Mouse (Mus musculus): ENCODE results near the gene T. TPM values are rescaled to one million over a fixed set of nuclear protein-coding genes. Genes with fewer than 3 reads are reported as not detected.
"Not testable (repeated sequence)": the region's sequence is repeated elsewhere in the genome, so short reads cannot be mapped to it uniquely, and the experiment has no call there.

T gene
- 0.22 and 0.27 TPM in 2 replicates for polyA plus RNA-seq (2014; fragmentation: Nextera tagmentation; extraction: Ambion mirVana)

DNA sequence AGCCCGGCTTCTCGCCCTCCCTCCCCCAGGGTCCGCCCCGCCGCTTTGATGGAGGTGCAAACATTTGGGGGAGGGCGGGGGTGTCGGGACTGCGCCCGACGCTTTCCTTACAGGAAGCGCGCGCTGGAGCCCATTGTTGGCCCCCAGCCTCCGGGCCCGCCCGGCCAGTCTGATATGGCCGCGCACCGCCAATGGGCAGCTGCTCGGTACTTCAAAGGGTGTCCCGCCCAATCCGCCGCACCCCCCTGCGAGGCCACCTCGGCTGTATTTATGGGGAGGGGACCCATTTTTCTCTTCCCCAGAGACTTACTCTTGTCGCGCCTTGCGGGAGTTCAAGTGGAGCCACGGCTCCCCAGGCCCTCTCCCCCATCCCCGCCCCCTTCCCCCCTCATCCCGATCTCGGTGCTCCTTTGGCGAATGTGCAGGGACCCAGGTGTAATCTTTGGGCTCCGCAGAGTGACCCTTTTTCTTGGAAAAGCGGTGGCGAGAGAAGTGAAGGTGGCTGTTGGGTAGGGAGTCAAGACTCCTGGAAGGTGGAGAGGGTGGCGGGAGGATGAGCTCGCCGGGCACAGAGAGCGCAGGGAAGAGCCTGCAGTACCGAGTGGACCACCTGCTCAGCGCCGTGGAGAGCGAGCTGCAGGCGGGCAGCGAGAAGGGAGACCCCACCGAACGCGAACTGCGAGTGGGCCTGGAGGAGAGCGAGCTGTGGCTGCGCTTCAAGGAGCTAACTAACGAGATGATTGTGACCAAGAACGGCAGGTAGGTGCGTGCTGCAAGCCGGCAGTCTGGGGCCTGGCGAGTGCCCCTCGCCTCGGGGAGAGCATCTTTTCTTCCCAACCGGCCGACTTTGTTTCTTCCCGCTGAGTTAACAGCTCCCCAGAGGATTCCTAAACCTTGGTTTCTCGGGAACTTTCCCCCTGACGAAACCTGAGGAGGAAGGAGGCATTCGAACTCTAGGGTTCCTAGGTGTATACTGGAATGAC lies at the start of gene T:
T (plus strand) TSS at position 446 of the 983 bp plus-strand sequence.
- peak within 1 kb of the TSS; percentile 37 for H3K4me2 ChIP-seq (replicated peaks)
- no peaks in the 10 kb centered on the region for H3K36me3 ChIP-seq (replicated peaks; ENCODE audit: control insufficient read depth, insufficient read depth)
- no peaks in the 10 kb centered on the region; the same call in 1 of the 2 replicates for H3K4me1 ChIP-seq (replicated peaks; ENCODE audit: control insufficient read depth, insufficient read depth, low read length)
- ATAC-seq (ENCODE audit: low FRiP score), result no peak
- no peak for DNase-seq (ENCODE audit: low spot score)
- H3K9ac ChIP-seq, result no peak within 1 kb of the TSS; the same call in 1 of the 2 replicates
- peaks cover 100% of the 10 kb centered on the region for H3K27me3 ChIP-seq (ENCODE audit: control insufficient read depth, insufficient read depth, low read length)
- H3K4me3 ChIP-seq (replicated peaks; ENCODE audit: low read length), result peak within 1 kb of the TSS; percentile 10
- H3K9me3 ChIP-seq (ENCODE audit: control insufficient read depth, low read length), result no peaks in the 10 kb centered on the region
- no peak within 1 kb of the TSS for H3K27ac ChIP-seq
- under 1% methylated on average over 60 of the region's 65 CpGs for WGBS

DNA sequence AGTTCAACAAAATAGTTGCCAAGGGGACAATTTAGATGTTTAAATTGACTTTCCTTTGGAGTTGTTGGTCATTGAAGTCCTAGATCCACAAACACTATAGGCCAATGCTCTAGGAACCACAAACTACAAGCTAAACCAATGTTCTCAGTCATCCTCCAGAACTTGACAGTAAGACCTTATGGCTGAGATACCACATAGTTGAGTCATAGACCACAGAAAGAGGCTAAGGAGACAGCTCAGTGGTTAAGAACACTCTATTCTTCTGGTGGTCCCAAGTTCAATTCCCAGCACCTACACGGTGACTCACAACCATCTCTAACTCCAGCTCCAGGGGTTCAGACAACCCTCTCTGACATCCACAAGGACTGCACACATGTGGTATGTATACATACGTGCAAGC lies 48.8 kb upstream of the T start:
- DNase-seq (ENCODE audit: low spot score) (no peak), ATAC-seq (ENCODE audit: low FRiP score) (no peak)
- Histone ChIP-seq H3K36me3 (replicated peaks; ENCODE audit: control insufficient read depth, insufficient read depth) (no peaks in the 10 kb centered on the region), H3K4me2 (replicated peaks) (no peak overlapping the region), H3K4me3 (replicated peaks; ENCODE audit: low read length) (no peak overlapping the region), H3K9ac (no peak overlapping the region), H3K27ac (no peak overlapping the region), H3K9me3 (ENCODE audit: control insufficient read depth, low read length) (no peaks in the 10 kb centered on the region), H3K27me3 (ENCODE audit: control insufficient read depth, insufficient read depth, low read length) (peaks cover 32% of the 10 kb centered on the region), H3K4me1 (replicated peaks; ENCODE audit: control insufficient read depth, insufficient read depth, low read length) (peaks cover 8% of the 10 kb centered on the region; the same call in 1 of the 2 replicates)
- 95% methylated on average over 2 of the region's 2 CpGs for WGBS

DNA sequence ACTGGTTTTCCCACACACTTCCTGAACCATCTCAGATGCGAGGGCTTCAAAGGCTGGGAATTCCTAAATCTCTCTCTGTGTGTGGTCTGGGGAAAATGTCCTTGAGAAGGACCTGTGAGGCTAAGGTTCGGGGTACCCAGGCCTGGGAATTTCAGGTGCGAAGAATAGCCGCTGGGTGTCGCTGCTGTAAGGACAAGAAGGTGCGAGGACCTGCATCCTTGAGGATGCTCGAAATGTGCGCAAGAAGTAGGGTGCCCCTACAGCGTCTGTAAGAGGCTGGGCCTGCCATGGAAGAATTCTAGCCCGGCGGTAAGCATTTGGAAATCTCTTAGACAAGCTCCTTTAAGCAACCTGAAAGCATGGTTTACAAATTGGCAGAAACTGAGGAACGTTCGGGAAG lies 45.8 kb upstream of the T start:
- Histone ChIP-seq H3K36me3 (replicated peaks; ENCODE audit: control insufficient read depth, insufficient read depth) (no peaks in the 10 kb centered on the region), H3K9me3 (ENCODE audit: control insufficient read depth, low read length) (no peaks in the 10 kb centered on the region), H3K9ac (peak overlapping the region; percentile 46), H3K27me3 (ENCODE audit: control insufficient read depth, insufficient read depth, low read length) (peaks cover 45% of the 10 kb centered on the region), H3K4me2 (replicated peaks) (peak overlapping the region; percentile 48), H3K27ac (no peak overlapping the region), H3K4me1 (replicated peaks; ENCODE audit: control insufficient read depth, insufficient read depth, low read length) (peaks cover 8% of the 10 kb centered on the region; the same call in 1 of the 2 replicates), H3K4me3 (replicated peaks; ENCODE audit: low read length) (peak overlapping the region; percentile 31)
- WGBS, result 2% methylated on average over 13 of the region's 13 CpGs
- peak; percentile 71 for DNase-seq (ENCODE audit: low spot score)
- no peak for ATAC-seq (ENCODE audit: low FRiP score)

DNA sequence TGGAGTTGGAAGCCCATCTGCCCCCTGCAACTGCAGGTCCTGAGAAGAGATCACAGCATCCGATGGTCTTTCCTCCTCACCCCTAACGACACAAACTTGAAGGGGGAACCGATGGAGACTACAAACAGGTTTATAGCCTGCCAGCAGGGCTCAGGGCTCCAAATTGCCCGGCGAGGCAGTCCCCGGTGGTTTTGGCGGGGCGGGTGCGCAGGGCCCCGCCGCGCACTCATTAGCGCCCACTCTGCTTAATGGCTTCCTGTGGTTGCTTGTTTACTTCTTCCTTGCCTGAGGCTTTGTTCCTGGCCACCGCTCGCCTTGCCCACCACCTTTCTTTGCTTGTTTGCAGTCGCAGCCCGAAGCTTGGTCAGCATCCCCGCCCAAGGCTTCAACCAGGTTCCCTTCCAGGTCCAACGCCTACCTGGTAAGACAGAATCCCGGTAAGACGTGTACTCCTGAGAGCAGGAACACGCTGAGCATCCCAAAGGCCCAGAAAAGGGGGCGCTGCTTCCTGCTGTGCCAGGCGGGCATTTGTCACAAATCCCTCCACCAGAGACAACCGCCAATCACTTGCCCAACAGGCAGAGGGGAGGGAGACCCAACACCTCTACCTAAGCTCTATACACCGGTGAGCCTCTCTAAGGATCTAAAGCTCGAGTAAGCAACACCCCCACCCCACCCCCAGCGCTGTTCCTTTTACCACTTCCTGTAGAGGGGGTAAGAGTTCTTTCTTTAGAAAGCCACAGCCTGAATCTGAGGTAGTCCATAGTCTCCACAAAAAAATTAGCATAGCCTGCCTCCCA lies 45.0 kb upstream of the T start:
- Histone ChIP-seq H3K27me3 (ENCODE audit: control insufficient read depth, insufficient read depth, low read length) (peaks cover 45% of the 10 kb centered on the region), H3K4me3 (replicated peaks; ENCODE audit: low read length) (peak overlapping the region; percentile 31), H3K9ac (peak overlapping the region; percentile 46), H3K4me2 (replicated peaks) (peak overlapping the region; percentile 48), H3K27ac (no peak overlapping the region), H3K36me3 (replicated peaks; ENCODE audit: control insufficient read depth, insufficient read depth) (no peaks in the 10 kb centered on the region), H3K9me3 (ENCODE audit: control insufficient read depth, low read length) (no peaks in the 10 kb centered on the region), H3K4me1 (replicated peaks; ENCODE audit: control insufficient read depth, insufficient read depth, low read length) (peaks cover 8% of the 10 kb centered on the region; the same call in 1 of the 2 replicates)
- 2% methylated on average over 28 of the region's 28 CpGs for WGBS
- no peak for ATAC-seq (ENCODE audit: low FRiP score)
- no peak for DNase-seq (ENCODE audit: low spot score)

DNA sequence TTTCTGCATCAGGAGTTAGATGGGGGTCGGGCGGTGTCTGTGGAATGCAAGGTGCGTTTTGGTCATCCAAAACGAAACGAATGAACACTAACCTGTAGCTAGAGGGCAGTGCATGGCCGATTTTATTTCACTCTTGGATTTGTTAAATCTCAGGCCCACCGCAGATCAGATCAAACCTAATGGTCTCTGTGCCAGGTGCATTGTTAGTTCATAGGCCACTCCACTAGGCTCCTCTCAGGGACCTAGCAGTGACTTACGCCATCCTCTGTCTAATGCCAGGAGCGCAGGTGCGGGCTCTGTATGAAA lies 44.5 kb upstream of the T start:
- H3K36me3 ChIP-seq (replicated peaks; ENCODE audit: control insufficient read depth, insufficient read depth), result no peaks in the 10 kb centered on the region
- DNase-seq (ENCODE audit: low spot score) (no peak), ATAC-seq (ENCODE audit: low FRiP score) (no peak)
- peak overlapping the region; percentile 31; the same call in 1 of the 2 replicates for H3K4me3 ChIP-seq (replicated peaks; ENCODE audit: low read length)
- H3K27me3 ChIP-seq (ENCODE audit: control insufficient read depth, insufficient read depth, low read length), result peaks cover 45% of the 10 kb centered on the region
- WGBS, result 6% methylated on average over 10 of the region's 10 CpGs
- peaks cover 8% of the 10 kb centered on the region; the same call in 1 of the 2 replicates for H3K4me1 ChIP-seq (replicated peaks; ENCODE audit: control insufficient read depth, insufficient read depth, low read length)
- H3K4me2 ChIP-seq (replicated peaks), result peak overlapping the region; percentile 48
- no peak overlapping the region for H3K9ac ChIP-seq
- no peaks in the 10 kb centered on the region for H3K9me3 ChIP-seq (ENCODE audit: control insufficient read depth, low read length)
- no peak overlapping the region for H3K27ac ChIP-seq

DNA sequence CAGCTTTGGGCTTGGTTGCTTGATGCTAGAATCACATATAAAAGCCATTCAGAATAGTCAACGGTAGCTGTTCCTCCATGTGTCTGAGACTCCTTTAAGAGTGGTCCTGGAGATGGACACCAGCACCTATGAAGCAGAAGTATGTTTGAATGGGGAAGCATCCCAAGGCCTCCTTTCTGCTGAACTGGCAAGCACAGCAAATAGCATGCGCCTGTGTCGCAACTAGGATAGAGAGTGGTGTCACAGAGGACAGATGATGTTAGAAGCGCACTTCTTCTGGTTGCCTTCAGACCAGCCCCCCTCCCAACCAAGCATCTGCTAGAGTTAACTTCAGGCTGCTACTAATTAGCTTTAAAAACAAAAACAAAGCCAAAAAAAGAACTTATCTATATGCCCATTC lies 43.7 kb upstream of the T start:
- Histone ChIP-seq H3K4me3 (replicated peaks; ENCODE audit: low read length) (no peak overlapping the region), H3K4me1 (replicated peaks; ENCODE audit: control insufficient read depth, insufficient read depth, low read length) (peaks cover 8% of the 10 kb centered on the region; the same call in 1 of the 2 replicates), H3K9ac (no peak overlapping the region), H3K36me3 (replicated peaks; ENCODE audit: control insufficient read depth, insufficient read depth) (no peaks in the 10 kb centered on the region), H3K27ac (no peak overlapping the region), H3K4me2 (replicated peaks) (no peak overlapping the region), H3K27me3 (ENCODE audit: control insufficient read depth, insufficient read depth, low read length) (peaks cover 45% of the 10 kb centered on the region), H3K9me3 (ENCODE audit: control insufficient read depth, low read length) (no peaks in the 10 kb centered on the region)
- WGBS, result 56% methylated on average over 4 of the region's 4 CpGs
- DNase-seq (ENCODE audit: low spot score), result no peak
- ATAC-seq (ENCODE audit: low FRiP score), result no peak

DNA sequence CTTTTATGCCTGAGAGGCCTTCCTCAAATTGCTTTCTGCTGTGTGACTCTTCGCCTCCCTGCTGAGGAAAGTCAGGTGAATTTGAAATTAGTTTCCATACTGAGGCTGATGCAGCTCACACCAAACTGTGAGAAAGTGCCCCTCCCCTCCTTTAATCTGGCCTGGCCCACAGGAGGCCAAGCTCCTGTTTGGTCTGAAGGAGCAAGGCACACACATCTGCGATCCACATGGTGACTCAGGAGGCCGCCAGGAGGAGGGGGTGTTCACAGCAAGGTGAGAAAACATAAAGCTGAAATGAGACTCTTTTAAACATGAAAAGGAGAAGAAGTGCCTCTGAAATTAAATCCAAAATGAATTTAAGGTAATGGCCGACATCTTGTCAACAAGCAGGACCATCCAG lies 37.9 kb upstream of the T start:
- Histone ChIP-seq H3K4me3 (replicated peaks; ENCODE audit: low read length) (no peak overlapping the region), H3K9me3 (ENCODE audit: control insufficient read depth, low read length) (no peaks in the 10 kb centered on the region), H3K27me3 (ENCODE audit: control insufficient read depth, insufficient read depth, low read length) (peaks cover 3% of the 10 kb centered on the region; the same call in 1 of the 2 replicates), H3K36me3 (replicated peaks; ENCODE audit: control insufficient read depth, insufficient read depth) (no peaks in the 10 kb centered on the region), H3K4me1 (replicated peaks; ENCODE audit: control insufficient read depth, insufficient read depth, low read length) (no peaks in the 10 kb centered on the region), H3K4me2 (replicated peaks) (no peak overlapping the region), H3K9ac (no peak overlapping the region), H3K27ac (no peak overlapping the region)
- no peak for ATAC-seq (ENCODE audit: low FRiP score)
- DNase-seq (ENCODE audit: low spot score), result no peak
- WGBS, result 62% methylated on average over 4 of the region's 4 CpGs

DNA sequence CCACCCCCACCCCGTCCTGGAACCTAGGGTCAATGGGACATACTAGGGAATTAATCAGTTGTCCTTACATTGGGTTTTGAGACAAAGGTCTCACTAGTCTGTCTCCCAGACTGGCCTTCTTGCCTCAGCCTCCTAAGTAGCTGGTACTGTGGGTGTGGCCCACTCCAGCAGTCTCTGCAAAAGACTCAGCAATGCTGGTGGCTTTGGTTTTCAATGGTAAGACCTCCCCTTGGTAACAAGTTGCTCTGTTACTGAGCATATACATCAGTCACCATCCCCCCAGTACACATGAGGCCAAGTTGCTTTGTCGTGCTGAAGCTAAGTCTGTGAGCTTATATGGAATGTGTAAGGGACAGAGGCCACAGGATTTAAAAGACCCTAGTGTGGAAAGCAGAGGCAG lies 36.3 kb upstream of the T start:
- H3K36me3 ChIP-seq (replicated peaks; ENCODE audit: control insufficient read depth, insufficient read depth), result no peaks in the 10 kb centered on the region

DNA sequence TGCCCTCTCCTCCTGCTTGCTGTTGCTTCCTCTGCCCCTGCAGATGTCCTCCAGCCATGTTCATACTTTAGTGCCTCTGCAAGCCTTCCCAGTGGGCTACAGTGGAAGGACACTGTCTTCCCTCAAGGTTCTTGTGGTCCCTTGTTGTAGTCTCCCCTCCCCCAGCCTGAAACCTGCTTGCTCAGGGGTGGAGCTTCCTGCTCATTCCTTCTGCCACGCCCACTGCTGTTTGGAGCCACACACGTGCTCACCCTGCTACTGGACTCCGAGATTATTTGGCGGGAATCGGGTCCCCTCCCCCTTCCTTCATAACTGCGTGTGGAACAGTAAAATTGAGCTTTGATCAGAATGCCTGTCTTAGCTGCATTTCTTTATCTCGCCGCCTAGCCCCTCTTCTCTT lies 30.3 kb upstream of the T start:
- not testable (repeated sequence) for H3K4me3 ChIP-seq (replicated peaks; ENCODE audit: low read length); DNase-seq (ENCODE audit: low spot score); H3K27me3 ChIP-seq (ENCODE audit: control insufficient read depth, insufficient read depth, low read length); ATAC-seq (ENCODE audit: low FRiP score); H3K27ac ChIP-seq; H3K36me3 ChIP-seq (replicated peaks; ENCODE audit: control insufficient read depth, insufficient read depth); H3K4me1 ChIP-seq (replicated peaks; ENCODE audit: control insufficient read depth, insufficient read depth, low read length); H3K4me2 ChIP-seq (replicated peaks); H3K9me3 ChIP-seq (ENCODE audit: control insufficient read depth, low read length); H3K9ac ChIP-seq
- 58% methylated on average over 6 of the region's 8 CpGs for WGBS

More for the DNA sequence above, 36.3 kb upstream of the T start:
- Histone ChIP-seq H3K9ac (no peak overlapping the region), H3K4me3 (replicated peaks; ENCODE audit: low read length) (no peak overlapping the region), H3K9me3 (ENCODE audit: control insufficient read depth, low read length) (no peaks in the 10 kb centered on the region), H3K27me3 (ENCODE audit: control insufficient read depth, insufficient read depth, low read length) (no peaks in the 10 kb centered on the region), H3K4me1 (replicated peaks; ENCODE audit: control insufficient read depth, insufficient read depth, low read length) (no peaks in the 10 kb centered on the region), H3K4me2 (replicated peaks) (no peak overlapping the region), H3K27ac (no peak overlapping the region)
- ATAC-seq (ENCODE audit: low FRiP score) (no peak), DNase-seq (ENCODE audit: low spot score) (no peak)
- WGBS, result 63% methylated on average over 2 of the region's 2 CpGs
